Mouse (Mus musculus) cerebellum, adult 11-12 months (tissue): ENCODE measurements around the gene Ankrd45.
"Not testable (repeated sequence)": the region's sequence is repeated elsewhere in the genome, so short reads cannot be mapped to it uniquely, and the experiment has no call there.

ENCODE experiments used
- DNase-seq: peaks from one replicate; pipeline ENCODE4 v3.0.0; 2022

Gene Ankrd45

DNA sequence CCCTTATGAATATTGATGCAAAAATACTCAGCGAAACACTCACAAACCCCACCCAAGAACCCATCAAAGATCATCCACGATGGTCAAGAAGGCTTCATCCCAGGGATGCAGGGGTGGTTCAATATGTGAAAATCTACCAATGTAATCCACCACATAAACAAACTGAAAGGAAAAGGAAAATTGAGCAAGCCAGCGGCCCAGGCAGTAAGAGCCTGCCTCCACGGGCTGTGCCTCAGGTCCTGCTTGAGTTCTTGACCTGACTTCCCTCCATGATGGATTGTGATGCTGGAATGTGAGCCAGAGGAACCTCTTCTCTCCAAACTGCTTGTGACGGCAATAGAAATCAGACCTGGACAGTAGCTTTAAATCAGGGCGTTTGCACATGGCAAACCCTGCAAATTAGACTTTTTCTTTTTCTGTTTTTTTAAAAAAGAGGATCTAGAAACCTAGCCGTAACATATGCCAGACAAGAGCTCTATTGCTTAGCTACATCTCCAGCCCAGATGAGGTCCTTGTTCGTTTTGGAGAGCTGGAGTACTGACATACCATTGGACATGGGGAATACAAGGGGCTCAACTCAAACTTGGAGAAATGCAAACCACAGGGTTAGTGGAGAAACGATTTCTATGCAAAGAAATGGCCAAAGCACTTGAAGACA lies 47.9 kb downstream of the Ankrd45 start:
- DNase-seq, result no peak

DNA sequence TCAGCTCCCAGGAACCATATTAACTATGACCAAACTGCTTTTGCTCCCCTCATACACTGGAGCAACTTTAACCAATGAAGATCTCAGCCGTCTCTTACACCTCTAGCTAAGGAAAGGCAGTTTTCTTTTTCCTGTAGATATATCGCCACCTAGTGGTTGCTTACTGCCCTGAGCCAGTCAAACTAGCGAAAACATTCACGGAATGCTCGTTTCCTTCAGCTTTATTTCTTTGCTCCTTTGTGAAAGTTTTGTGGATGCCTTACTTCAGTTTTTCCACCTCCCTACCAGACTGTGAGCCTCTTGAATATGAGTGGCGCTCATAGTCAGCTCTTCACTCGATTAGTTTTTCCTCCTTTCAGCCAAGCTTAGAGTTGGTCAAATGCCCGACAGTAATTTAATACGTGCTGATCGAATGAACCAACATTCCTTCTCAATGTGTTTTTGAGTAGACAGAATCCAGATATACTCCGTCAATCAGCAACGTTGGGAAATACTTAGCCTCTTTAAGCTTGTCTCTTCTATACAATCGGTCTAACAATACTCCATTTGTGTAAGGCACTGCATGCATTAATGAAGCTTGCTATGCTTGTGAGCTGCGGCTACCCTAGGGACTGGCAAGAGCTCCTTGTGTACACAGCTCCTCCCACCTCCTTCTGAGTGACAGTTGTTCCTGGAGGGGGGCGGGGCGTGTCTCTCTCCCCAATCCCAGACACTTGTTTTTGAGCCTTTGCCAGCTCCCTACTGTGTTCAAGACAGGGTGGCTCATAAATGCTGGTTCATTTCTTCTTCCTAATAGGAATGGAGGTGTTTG lies 53.3 kb downstream of the Ankrd45 start:
- DNase-seq, result peak; percentile 74

DNA sequence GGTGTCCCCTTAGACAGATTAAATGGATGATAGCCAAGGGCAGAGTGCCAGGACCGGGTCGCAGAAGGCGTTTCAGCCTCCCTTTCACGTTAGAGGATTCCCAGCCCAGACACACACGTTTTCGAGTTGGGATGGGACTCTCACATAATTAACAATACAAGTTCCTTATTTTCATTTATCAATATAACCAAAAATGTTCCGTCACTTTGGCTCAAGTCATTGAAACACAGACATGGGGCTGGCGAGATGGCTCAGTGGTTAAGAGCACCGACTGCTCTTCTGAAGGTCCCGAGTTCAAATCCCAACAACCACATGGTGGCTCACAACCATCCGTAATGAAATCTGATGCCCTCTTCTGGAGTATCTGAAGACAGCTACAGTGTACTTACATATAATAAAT lies 53.9 kb downstream of the Ankrd45 start:
- not testable (repeated sequence) for DNase-seq

DNA sequence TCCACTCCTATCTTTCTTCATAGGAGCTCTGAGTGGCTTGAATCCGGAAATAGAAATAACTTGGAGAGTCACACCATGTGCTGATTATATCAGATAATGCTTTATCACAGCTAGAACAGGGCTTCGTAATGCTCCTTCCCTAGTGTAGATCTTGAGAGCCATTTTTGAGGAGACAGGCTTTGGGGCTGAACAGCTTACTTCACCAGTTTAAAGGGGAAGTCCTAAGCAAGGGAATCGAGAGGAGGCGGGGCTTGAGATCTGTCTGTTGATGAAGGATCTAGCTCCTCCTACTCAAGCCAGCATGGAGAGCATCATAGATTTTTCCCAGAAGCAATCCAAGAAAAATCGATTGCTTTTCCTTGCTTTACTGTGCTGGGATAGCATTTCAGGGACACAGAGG lies 57.4 kb downstream of the Ankrd45 start:
- no peak for DNase-seq

DNA sequence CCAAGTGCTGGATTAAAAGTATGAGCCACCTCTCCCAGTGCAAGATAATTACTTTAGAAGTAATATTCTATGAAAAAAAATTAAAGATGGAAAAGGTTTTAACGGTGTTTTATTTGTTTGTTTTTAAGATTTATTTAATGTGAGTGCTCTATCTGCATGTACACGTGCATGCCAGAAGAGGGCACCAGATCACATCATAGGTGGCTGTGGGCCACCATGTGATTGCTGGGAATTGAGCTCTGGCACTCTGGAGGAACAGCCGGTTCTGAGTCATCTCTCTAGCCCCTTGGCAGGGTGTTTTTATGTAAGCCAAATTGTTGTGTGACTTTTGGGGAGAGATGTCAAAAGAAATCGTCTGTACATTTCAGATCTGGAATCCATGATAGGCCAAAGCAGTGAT lies 72.0 kb downstream of the Ankrd45 start:
- no peak for DNase-seq

DNA sequence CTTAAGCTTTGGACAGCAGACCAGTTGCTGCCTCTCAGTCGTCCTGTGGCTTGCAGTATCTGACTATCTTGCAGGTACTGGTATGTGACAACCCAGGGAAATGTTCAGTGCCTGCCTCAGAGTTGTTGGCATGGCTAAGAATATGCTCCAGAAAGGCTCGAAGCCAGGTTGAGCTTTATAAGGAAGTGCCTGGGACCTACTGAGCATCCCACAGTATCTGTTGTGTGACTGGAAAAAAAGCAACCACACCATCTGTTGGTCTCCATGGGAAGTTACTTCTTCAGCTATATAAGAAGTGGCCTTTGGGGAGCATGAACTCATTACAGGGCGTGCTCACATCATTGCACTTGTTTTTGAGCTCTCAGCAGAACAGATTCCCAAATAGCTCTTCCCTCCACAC lies 77.3 kb downstream of the Ankrd45 start:
- no peak for DNase-seq
